ENCODE assay signal across 14 mouse cellular contexts in the genomic region with DNA sequence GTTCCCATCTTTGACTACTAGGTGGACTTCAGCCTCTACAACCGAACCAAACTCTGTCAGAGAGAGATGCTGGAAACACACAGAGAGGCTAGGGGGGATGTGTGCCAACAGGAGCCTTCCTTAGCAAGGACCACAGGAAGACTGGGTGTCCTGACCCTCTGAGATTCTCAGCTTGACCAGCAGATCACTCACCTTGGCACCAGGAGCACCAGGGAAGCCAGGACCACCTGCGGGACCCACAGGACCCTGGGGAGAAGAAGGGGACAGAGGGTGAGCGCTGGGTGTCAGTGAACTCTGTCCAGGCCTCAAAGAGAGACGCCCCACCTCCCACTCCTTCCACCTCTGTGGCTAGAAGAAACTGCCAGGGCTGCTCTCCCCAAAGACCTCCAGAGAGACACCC. TPM values are rescaled to one million over a fixed set of nuclear protein-coding genes. Genes with fewer than 3 reads are reported as not detected.
A peak's percentile ranks its signal among the peaks of the same experiment; 100 is the strongest.
DNase-seq lines count a peak whose midpoint lies in the region; ATAC-seq and TF ChIP-seq lines count a peak whose summit lies in the region.
"Had no signal": no experiment of that assay in that cellular context is flagged by ENCODE, and none has a peak within 500 bp of the region (broad histone marks: within the 10 kb centered on the region; RNA-seq: fewer than 3 reads in every experiment).

No protein-coding gene starts in this region.

- H3K9me3 ChIP-seq in kidney, embryonic 15.5 days (replicated peaks): no peaks in the 10 kb centered on the region
- no peaks in the 10 kb centered on the region for H3K9me3 ChIP-seq in forebrain, embryonic 13.5 days (replicated peaks)
- no peaks in the 10 kb centered on the region for H3K9me3 ChIP-seq in limb, embryonic 14.5 days (ENCODE audit: control insufficient read depth, low read length)
- no peaks in the 10 kb centered on the region for H3K9me3 ChIP-seq in neural tube, embryonic 13.5 days
- H3K9me3 ChIP-seq: heart, embryonic 15.5 days had no signal

- DNase-seq in kidney, adult 2 months: no peak
- no peak for DNase-seq in limb, embryonic 14.5 days (ENCODE audit: low spot score)
- no peak for DNase-seq in left cerebral cortex, postnatal 4 days
- DNase-seq: cerebellum, adult 11 months had no signal

- H3K36me3 ChIP-seq in kidney, embryonic 15.5 days: no peaks in the 10 kb centered on the region
- no peaks in the 10 kb centered on the region for H3K36me3 ChIP-seq in kidney, adult 2 months (ENCODE audit: control insufficient read depth, insufficient read depth, low read length)
- H3K36me3 ChIP-seq in forebrain, embryonic 13.5 days (ENCODE audit: poor library complexity, severe bottlenecking): peaks cover 49% of the 10 kb centered on the region
- peaks cover 88% of the 10 kb centered on the region for H3K36me3 ChIP-seq in limb, embryonic 14.5 days (ENCODE audit: control insufficient read depth, insufficient read depth, low read length)
- H3K36me3 ChIP-seq in neural tube, embryonic 13.5 days: peaks cover 29% of the 10 kb centered on the region
- H3K36me3 ChIP-seq: heart, embryonic 15.5 days had no signal

- H3K9ac ChIP-seq in kidney, embryonic 15.5 days: no peak overlapping the region
- peak overlapping the region; percentile 12 for H3K9ac ChIP-seq in forebrain, embryonic 13.5 days
- peak overlapping the region; percentile 28; the same call in 1 of the 2 replicates for H3K9ac ChIP-seq in limb, embryonic 14.5 days (ENCODE audit: low read depth, low read length, severe bottlenecking)
- H3K9ac ChIP-seq in neural tube, embryonic 13.5 days: peak overlapping the region; percentile 38; the same call in 1 of the 2 replicates
- H3K9ac ChIP-seq: heart, embryonic 15.5 days had no signal

- TF ChIP-seq CTCF in kidney, adult 2 months (conservative IDR thresholded peaks at IDR 0.05; ENCODE audit: insufficient read depth, insufficient read length, low read depth, low read length): no peak

- ATAC-seq in kidney, embryonic 15.5 days (replicated peaks; ENCODE audit: low FRiP score): no peak
- no peak for ATAC-seq in forebrain, embryonic 13.5 days
- no peak for ATAC-seq in limb, embryonic 14.5 days (ENCODE audit: low FRiP score, low read depth)
- no peak for ATAC-seq in neural tube, embryonic 13.5 days (ENCODE audit: low read depth)
- no peak for ATAC-seq in CD4-positive, CD25-positive, alpha-beta regulatory T cell, adult 4 months
- ATAC-seq: intestine, postnatal 0 days; lung, postnatal 0 days had no signal

- H3K27ac ChIP-seq in kidney, embryonic 15.5 days: peak overlapping the region; percentile 89
- H3K27ac ChIP-seq in kidney, adult 2 months (ENCODE audit: insufficient read depth, low read depth, low read length): no peak overlapping the region
- H3K27ac ChIP-seq in forebrain, embryonic 13.5 days: peak overlapping the region; percentile 97
- H3K27ac ChIP-seq in limb, embryonic 14.5 days (replicated peaks; ENCODE audit: low read depth, low read length): peak overlapping the region; percentile 58; the same call in 1 of the 2 replicates
- H3K27ac ChIP-seq in neural tube, embryonic 13.5 days (replicated peaks): peak overlapping the region; percentile 54
- H3K27ac ChIP-seq: heart, embryonic 15.5 days; stomach, postnatal 0 days had no signal

- no peak for TF ChIP-seq POLR2A in kidney, adult 2 months (IDR thresholded peaks at IDR 0.05; ENCODE audit: low read depth, low read length)
- TF ChIP-seq POLR2A in limb, embryonic 14.5 days (IDR thresholded peaks at IDR 0.05; ENCODE audit: borderline replicate concordance, extremely low read depth, insufficient read depth, insufficient read length): no peak

- WGBS in kidney, embryonic 15.5 days: 18% methylated on average over 4 of the region's 4 CpGs
- WGBS in kidney, adult 2 months: 46% methylated on average over 4 of the region's 4 CpGs
- 10% methylated on average over 4 of the region's 4 CpGs for WGBS in forebrain, embryonic 13.5 days
- 24% methylated on average over 4 of the region's 4 CpGs for WGBS in limb, embryonic 14.5 days
- WGBS in neural tube, embryonic 13.5 days: 10% methylated on average over 4 of the region's 4 CpGs

- intact Hi-C loops in left cerebral cortex, postnatal 4 days (cut with DNase I): no loop called here

- 0 out of 2 replicates have a peak, but pooled peaks cover under 1% of the 10 kb centered on the region for H3K27me3 ChIP-seq in kidney, embryonic 15.5 days
- no peaks in the 10 kb centered on the region for H3K27me3 ChIP-seq in kidney, adult 2 months (replicated peaks; ENCODE audit: control insufficient read depth, insufficient read depth, low read length)
- H3K27me3 ChIP-seq in forebrain, embryonic 13.5 days: no peaks in the 10 kb centered on the region
- H3K27me3 ChIP-seq in limb, embryonic 14.5 days (ENCODE audit: control insufficient read depth, insufficient read depth, low read length): no peaks in the 10 kb centered on the region
- no peaks in the 10 kb centered on the region for H3K27me3 ChIP-seq in neural tube, embryonic 13.5 days
- H3K27me3 ChIP-seq: heart, embryonic 15.5 days had no signal

- H3K4me1 ChIP-seq in kidney, embryonic 15.5 days: peaks cover 55% of the 10 kb centered on the region
- H3K4me1 ChIP-seq in kidney, adult 2 months (ENCODE audit: control insufficient read depth, insufficient read depth, low read length): no peaks in the 10 kb centered on the region
- H3K4me1 ChIP-seq in forebrain, embryonic 13.5 days: peaks cover 51% of the 10 kb centered on the region
- H3K4me1 ChIP-seq in limb, embryonic 14.5 days (ENCODE audit: control insufficient read depth, insufficient read depth, low read length): peaks cover 27% of the 10 kb centered on the region
- H3K4me1 ChIP-seq in neural tube, embryonic 13.5 days (replicated peaks): peaks cover 60% of the 10 kb centered on the region

- peak overlapping the region; percentile 46; the same call in 1 of the 2 replicates for H3K4me2 ChIP-seq in kidney, embryonic 15.5 days
- H3K4me2 ChIP-seq in forebrain, embryonic 13.5 days: peak overlapping the region; percentile 49
- H3K4me2 ChIP-seq in limb, embryonic 14.5 days (replicated peaks; ENCODE audit: low read depth, low read length, severe bottlenecking): no peak overlapping the region
- H3K4me2 ChIP-seq in neural tube, embryonic 13.5 days: no peak overlapping the region; the same call in 1 of the 2 replicates
- H3K4me2 ChIP-seq: heart, embryonic 15.5 days; liver, embryonic 11.5 days had no signal

- H3K4me3 ChIP-seq in kidney, embryonic 15.5 days (replicated peaks): no peak overlapping the region
- no peak overlapping the region for H3K4me3 ChIP-seq in kidney, adult 2 months (ENCODE audit: insufficient read depth, low read depth, low read length)
- no peak overlapping the region for H3K4me3 ChIP-seq in forebrain, embryonic 13.5 days
- H3K4me3 ChIP-seq in limb, embryonic 14.5 days (replicated peaks; ENCODE audit: low read length): no peak overlapping the region
- H3K4me3 ChIP-seq in neural tube, embryonic 13.5 days: no peak overlapping the region
- H3K4me3 ChIP-seq: heart, embryonic 15.5 days had no signal

RNA-seq across cellular contexts. Expression of a gene that starts 13.8 kb away (rescaled TPM):
- 18.9 and 27.0 TPM in 2 replicates for polyA plus RNA-seq in kidney, embryonic 15.5 days (2015; fragmentation: Nextera tagmentation; extraction: Ambion mirVana)
- 0.01 TPM in 1 of 2 replicates, not detected in the other for polyA plus RNA-seq in kidney, adult 2 months (2012; rRNA removed)
- 31.8 and 39.6 TPM in 2 replicates for polyA plus RNA-seq in forebrain, embryonic 13.5 days (2015; fragmentation: Nextera tagmentation; extraction: Ambion mirVana)
- 1,642 and 1,975 TPM in 2 replicates for polyA plus RNA-seq in limb, embryonic 14.5 days (2012; rRNA removed)
- 754 and 761 TPM in 2 replicates for polyA plus RNA-seq in limb, embryonic 14.5 days (2014; fragmentation: Nextera tagmentation; extraction: Ambion mirVana)
- polyA plus RNA-seq in neural tube, embryonic 13.5 days (2015; fragmentation: Nextera tagmentation; extraction: Ambion mirVana): 67.1 and 89.2 TPM in 2 replicates
- not detected for polyA plus RNA-seq in CD4-positive, CD25-positive, alpha-beta regulatory T cell, adult 4 months (2017; shearing (Covaris generic))
- 1 to 10 TPM; 2.5 to 5.4 TPM for total RNA-seq in left cerebral cortex, postnatal 4 days (2021)
- total RNA-seq: monocyte, adult 5-6 weeks had no signal

RNA-seq across cellular contexts. Expression of a gene that starts 26.7 kb away (rescaled TPM):
- 46.5 and 51.7 TPM in 2 replicates for polyA plus RNA-seq in kidney, embryonic 15.5 days (2015; fragmentation: Nextera tagmentation; extraction: Ambion mirVana)
- 69.4 and 74.9 TPM in 2 replicates for polyA plus RNA-seq in kidney, adult 2 months (2012; rRNA removed)
- polyA plus RNA-seq in forebrain, embryonic 13.5 days (2015; fragmentation: Nextera tagmentation; extraction: Ambion mirVana): 46.9 and 56.2 TPM in 2 replicates
- polyA plus RNA-seq in limb, embryonic 14.5 days (2012; rRNA removed): 49.9 and 59.1 TPM in 2 replicates
- 49.8 and 51.5 TPM in 2 replicates for polyA plus RNA-seq in limb, embryonic 14.5 days (2014; fragmentation: Nextera tagmentation; extraction: Ambion mirVana)
- polyA plus RNA-seq in neural tube, embryonic 13.5 days (2015; fragmentation: Nextera tagmentation; extraction: Ambion mirVana): 45.0 and 49.3 TPM in 2 replicates
- polyA plus RNA-seq in CD4-positive, CD25-positive, alpha-beta regulatory T cell, adult 4 months (2017; shearing (Covaris generic)): 10 to 100 TPM; 25.3 to 25.8 TPM
- total RNA-seq in left cerebral cortex, postnatal 4 days (2021): 10 to 100 TPM; 18.0 to 20.1 TPM

Comparison
In these comparisons a context has a peak if more than half of its experiments do, and no peak if none do; other contexts are left out.
1. RNA of a gene that starts 13.8 kb away (polyA plus RNA-seq): 754 to 1,975 TPM in limb, embryonic 14.5 days, 67.1 to 89.2 TPM in neural tube, embryonic 13.5 days, 31.8 to 39.6 TPM in forebrain, embryonic 13.5 days and 18.9 to 27.0 TPM in kidney, embryonic 15.5 days; 0.01 TPM in kidney, adult 2 months and not detected in CD4-positive, CD25-positive, alpha-beta regulatory T cell, adult 4 months; every median in the first group is over 10 times any median in the second.
2. H3K4me2 ChIP-seq: peak in kidney, embryonic 15.5 days (single experiment) and forebrain, embryonic 13.5 days (single experiment); none in limb, embryonic 14.5 days (single experiment) and neural tube, embryonic 13.5 days (single experiment).